Mouse (Mus musculus) liver, postnatal 0 days (tissue): ENCODE measurements around the gene Slco3a1.

Experiments used
- CTCF ChIP-seq: sonication (generic); IDR thresholded peaks from 2 replicates; pipeline ENCODE4 v1.5.1; 2016; ENCODE audit warnings: antibody characterized with exemption, low read depth
- EP300 ChIP-seq: IDR thresholded peaks from 2 replicates; pipeline ENCODE4 v1.6.1; 2016; ENCODE audit warnings: antibody characterized with exemption, low read depth, mild to moderate bottlenecking

- TF ChIP-seq CTCF: no peak
- no peak for TF ChIP-seq EP300
These were observed 24.8 kb upstream of the Slco3a1 start for GRCm38 (mm10) chr7:74579411-74579810.
